Mouse (Mus musculus) embryo, embryonic 11.5 days (tissue): ENCODE measurements around the gene Vmn1r10.

Experiments used
- DNase-seq: peaks from one replicate; pipeline ENCODE4 v3.0.0-alpha.2; 2012; ENCODE audit warnings: low read depth, low spot score

Gene Vmn1r10

GRCm38 (mm10) chr6:57109154-57109553 lies at the start of gene Vmn1r10:
Gene Vmn1r10, plus strand, starts transcription at chr6:57109454.
- DNase-seq = no peak

GRCm38 (mm10) chr6:57063730-57064129 lies 45.5 kb upstream of the Vmn1r10 start:
- DNase-seq = no peak

GRCm38 (mm10) chr6:57066487-57066886 lies 42.8 kb upstream of the Vmn1r10 start, which contains the start of gene Vmn1r9:
Gene Vmn1r9, plus strand, starts transcription at chr6:57066787.
- DNase-seq = no peak

GRCm38 (mm10) chr6:57106358-57106757 lies 2.9 kb upstream of the Vmn1r10 start:
- no peak for DNase-seq

- DNase-seq = no peak
Observed at GRCm38 (mm10) chr6:57133155-57133554, 23.9 kb downstream of the Vmn1r10 start, which contains the start of gene Vmn1r11. Gene Vmn1r11, plus strand, starts transcription at chr6:57133455.

- DNase-seq = no peak
Observed at GRCm38 (mm10) chr6:57156619-57157018, 47.4 kb downstream of the Vmn1r10 start, which contains the start of gene Vmn1r12. Gene Vmn1r12, plus strand, starts transcription at chr6:57156919.
